Mouse (Mus musculus) gastrocnemius, adult 2 months (tissue): ENCODE measurements at regions not wholly inside any gene's neighbourhood (a gene's known extent, or its start where the extent isn't known, plus 50 kb on each side); places are given as distances from the start of the nearest gene placed in this dataset.
"Not testable (repeated sequence)": the region's sequence is repeated elsewhere in the genome, so short reads cannot be mapped to it uniquely, and the experiment has no call there.

Source experiments
- DNase-seq: peaks from one replicate; pipeline ENCODE4 v3.0.0; 2022
- H3K27ac ChIP-seq: fragments of 200-600 bp; 2 replicates; pipeline ENCODE4 v1.8.1; 2022; ENCODE audit warnings: mild to moderate bottlenecking
- H3K4me3 ChIP-seq: fragments of 200-600 bp; 2 replicates; pipeline ENCODE4 v1.8.1; 2022; ENCODE audit warnings: mild to moderate bottlenecking, moderate library complexity
- CTCF ChIP-seq: fragments of 200-600 bp; IDR thresholded peaks from 2 replicates; pipeline ENCODE4 v1.8.1; 2022; ENCODE audit warnings: antibody characterized with exemption, mild to moderate bottlenecking, moderate library complexity
- intact Hi-C: fragments of 180-260 bp; cut with DNase I; formaldehyde crosslinking; loops from one replicate; pipeline ENCODE4 v1.15.1; 2025

DNA sequence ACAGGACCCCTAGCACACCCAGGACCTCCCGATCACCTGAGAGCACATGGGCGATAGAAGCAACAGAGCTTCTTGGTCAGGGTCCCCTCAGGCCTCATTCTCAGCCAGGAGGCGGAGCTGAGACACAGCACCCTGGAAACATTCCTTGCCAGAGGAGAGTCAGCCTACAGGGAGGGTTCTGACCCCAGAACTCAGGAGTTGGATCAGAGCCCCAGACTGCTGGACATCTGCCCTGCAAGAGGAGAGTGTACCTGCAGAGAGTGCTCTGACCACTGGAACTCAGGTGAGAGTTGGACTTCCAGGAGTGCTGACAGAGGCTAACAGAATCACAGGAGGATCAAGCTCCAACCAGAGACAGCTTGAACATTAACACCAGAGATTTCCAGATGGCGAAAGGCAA is 76.1 kb downstream of the Gpr85 start:
- DNase-seq, H3K4me3 ChIP-seq, H3K27ac ChIP-seq, intact Hi-C loops: not testable (repeated sequence)

DNA sequence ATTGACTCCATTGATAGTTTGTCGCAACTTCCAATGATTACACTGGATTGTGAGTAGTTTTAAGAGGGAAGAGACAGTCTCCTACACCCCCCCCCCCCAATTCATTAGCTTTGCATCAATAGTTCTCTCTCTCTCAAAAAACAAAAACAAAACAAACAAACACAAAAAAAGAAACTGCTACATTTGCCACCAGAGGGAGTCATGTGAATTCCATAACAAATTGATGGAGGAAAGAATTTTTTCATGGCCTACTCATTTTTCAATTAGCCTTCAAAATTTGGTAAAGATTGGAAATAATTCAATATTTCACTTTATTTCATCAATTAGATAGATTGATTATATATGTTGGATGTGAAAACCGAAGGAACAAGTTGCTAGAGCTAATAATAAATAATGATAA is 80.3 kb downstream of the Gpr85 start:
- TF ChIP-seq CTCF, result no peak
- H3K27ac ChIP-seq, result no peak overlapping the region
- H3K4me3 ChIP-seq, result no peak overlapping the region
- no peak for DNase-seq
- intact Hi-C loops, result no loop called here

DNA sequence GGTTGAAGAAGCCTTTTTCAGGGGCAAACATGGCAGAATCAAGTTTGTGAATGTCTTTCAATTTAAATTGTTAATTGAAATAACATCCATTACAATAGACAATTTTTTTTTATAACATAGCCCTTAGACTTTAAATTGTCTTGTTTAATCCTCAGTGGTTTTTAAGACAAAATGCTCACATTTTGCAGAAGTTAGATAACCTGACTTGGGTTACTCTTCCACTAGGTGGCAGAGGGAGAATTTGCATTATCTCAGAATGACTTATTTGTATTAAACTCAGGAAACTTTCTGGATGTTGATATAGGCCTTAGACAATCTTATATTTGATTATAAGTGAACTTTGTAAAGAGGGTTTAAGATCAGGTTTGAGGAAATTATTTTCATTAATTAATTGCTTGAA is 80.8 kb downstream of the Gpr85 start:
- Histone ChIP-seq H3K27ac (no peak overlapping the region), H3K4me3 (no peak overlapping the region)
- intact Hi-C loops, result no loop called here
- TF ChIP-seq CTCF, result peak; percentile 41
- no peak for DNase-seq

DNA sequence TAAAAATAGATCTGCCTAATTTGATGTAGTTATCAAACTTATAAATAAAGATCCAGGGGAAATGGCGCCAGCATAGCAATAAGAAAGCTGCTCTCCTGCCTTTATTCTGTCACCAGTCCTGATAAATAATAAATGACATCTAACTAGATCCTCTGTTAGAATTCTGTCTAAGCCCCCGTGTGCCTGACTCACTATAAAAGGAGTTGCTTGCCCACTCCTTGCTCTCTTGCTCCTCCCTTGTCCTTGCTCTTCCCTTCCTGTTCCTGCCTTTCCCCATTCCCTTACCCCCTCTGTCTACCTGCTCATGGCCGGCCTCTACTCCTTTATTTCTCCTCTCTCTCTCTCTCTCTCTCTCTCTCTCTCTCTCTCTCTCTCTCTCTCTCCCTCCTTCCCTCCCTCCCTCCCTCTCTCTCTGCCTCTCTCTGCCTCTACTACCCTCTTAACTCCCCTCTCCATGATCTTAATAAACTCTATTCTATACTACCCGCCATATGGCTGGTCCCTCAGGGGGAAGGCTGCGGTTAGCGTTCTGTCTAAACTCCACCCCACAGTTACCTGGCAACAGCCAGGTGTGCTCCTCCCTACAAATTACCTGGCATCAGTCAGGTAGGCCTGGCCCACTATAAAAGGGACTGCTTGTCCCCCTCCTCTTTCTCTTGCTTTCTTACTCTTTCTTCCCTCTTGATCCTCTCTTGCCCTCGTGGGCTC is 71.3 kb upstream of the Bmt2 start:
- Histone ChIP-seq H3K4me3 (no peak overlapping the region), H3K27ac (no peak overlapping the region)
- DNase-seq, result no peak
- no peak for TF ChIP-seq CTCF
- intact Hi-C loops, result no loop called here

DNA sequence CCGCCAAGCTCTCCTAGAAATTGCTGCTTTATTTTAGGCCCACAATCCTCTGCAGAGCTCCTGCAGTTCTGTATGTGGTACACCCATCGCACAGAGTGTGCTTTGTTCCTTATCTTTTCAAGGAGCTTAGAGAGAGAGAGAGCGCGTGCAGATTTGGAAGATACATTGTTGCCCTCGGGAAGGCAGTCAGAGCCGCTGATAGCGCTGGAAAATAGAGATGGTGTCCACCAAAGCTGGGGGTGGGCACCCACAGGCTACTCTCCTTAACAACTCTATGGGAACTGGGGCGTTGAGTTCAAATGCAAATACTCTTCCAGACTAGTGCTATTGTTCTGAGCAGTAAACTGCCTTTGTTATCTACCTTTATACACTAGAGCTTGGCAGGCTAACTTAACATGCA is 70.2 kb upstream of the Bmt2 start:
- Histone ChIP-seq H3K27ac (no peak overlapping the region), H3K4me3 (no peak overlapping the region)
- intact Hi-C loops, result no loop called here
- TF ChIP-seq CTCF, result no peak
- no peak for DNase-seq

DNA sequence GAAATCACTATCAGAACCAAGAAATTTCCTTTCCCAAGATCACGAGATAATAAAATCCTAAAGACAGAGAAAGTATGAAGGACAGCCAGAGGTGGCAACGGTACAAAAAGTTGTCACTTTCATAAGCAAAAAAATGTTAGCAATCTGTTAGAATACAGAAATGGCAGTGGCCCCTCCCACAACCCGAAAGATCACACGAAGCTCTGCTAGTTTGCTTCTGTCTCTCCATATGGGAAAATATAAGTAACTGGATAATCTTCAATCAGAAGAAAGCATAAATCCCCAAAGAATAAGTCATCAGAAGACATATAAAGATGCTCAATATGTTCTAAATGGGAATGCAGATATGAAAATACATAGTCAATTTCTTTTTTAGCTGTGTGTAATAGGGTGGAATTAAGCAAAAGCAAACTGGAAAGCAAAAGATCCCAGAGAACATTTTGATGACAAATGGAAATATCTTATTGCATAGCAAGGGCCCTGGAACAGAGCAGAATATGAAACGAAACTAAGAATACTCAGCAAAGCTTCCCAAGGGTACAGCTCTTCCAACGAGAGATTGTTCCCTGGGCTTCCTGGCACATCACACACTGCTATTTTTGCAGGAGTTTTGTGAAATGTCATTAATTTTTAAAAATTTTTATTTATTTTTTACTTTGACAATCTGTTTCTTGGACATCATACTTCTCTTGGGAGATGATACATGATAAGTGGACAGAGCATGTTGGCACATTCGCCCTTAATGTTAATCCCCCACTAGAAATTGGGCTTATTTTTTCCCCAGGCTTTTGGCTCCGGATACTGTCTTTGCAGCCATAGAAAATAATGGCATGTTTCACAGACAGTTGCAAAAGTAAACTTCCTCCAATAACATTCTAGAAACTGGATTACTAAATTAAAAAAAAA is 69.1 kb upstream of the Bmt2 start:
- intact Hi-C loops, result no loop called here
- no peak for DNase-seq
- TF ChIP-seq CTCF, result no peak

More for the DNA sequence above, 69.1 kb upstream of the Bmt2 start:
- H3K27ac ChIP-seq, result peak overlapping the region; percentile 28; the same call in 1 of the 2 replicates
- peak overlapping the region; percentile 40 for H3K4me3 ChIP-seq
